Mouse (Mus musculus) CH12.LX (cell line): ENCODE measurements around the gene Hp. TPM values are rescaled to one million over a fixed set of nuclear protein-coding genes. Genes with fewer than 3 reads are reported as not detected.

Experiments
- DNase-seq: peaks from one replicate; pipeline ENCODE4 v3.0.0-alpha.2; 2013; ENCODE audit errors: extremely low read depth
- H3K27ac ChIP-seq: 2 replicates; pipeline ENCODE4 v1.5.1; 2012; ENCODE audit warnings: low read depth, mild to moderate bottlenecking, control low read depth, moderate library complexity; ENCODE audit not compliant: insufficient read depth
- H3K27me3 ChIP-seq: replicated peaks from 2 replicates; pipeline ENCODE3; 2012; ENCODE audit warnings: inconsistent platforms
- H3K36me3 ChIP-seq, 2 experiments: replicated peaks in 1 of 2; 2 replicates each; pipeline versions ENCODE3 to v1.6.1; 2012; ENCODE audit warnings: inconsistent platforms in 1 of 2, low read length in 1 of 2, mild to moderate bottlenecking in 1 of 2, mixed read lengths in 1 of 2, moderate library complexity in 1 of 2; ENCODE audit not compliant: control insufficient read depth in 1 of 2, insufficient read depth in 1 of 2
- H3K4me1 ChIP-seq, 2 experiments: 2 replicates each; pipeline ENCODE4 v1.6.1; 2012; ENCODE audit warnings: inconsistent platforms in 1 of 2, moderate library complexity in 1 of 2; ENCODE audit not compliant: insufficient read depth in 2 of 2, control insufficient read depth in 1 of 2
- H3K4me2 ChIP-seq: 2 replicates; pipeline ENCODE4 v1.6.1; 2012; ENCODE audit warnings: low read depth, mild to moderate bottlenecking, control low read depth; ENCODE audit not compliant: poor library complexity, insufficient read depth, severe bottlenecking
- H3K4me3 ChIP-seq, 3 experiments: fragments of 150-350 bp in 1 of 3; sonication (generic) in 1 of 3; replicated peaks in 1 of 3; 2 replicates each; pipeline versions ENCODE3 to v1.5.1; 2011 to 2012; ENCODE audit warnings: low read depth in 2 of 3, low read length in 2 of 3, mild to moderate bottlenecking in 2 of 3, moderate library complexity in 2 of 3, control low read depth in 1 of 3, improper control_type of control experiment in 1 of 3, inconsistent platforms in 1 of 3, mixed read lengths in 1 of 3; ENCODE audit not compliant: poor library complexity in 1 of 3
- H3K79me2 ChIP-seq: replicated peaks from 2 replicates; pipeline ENCODE4 v1.6.1; 2012; ENCODE audit warnings: mild to moderate bottlenecking, moderate library complexity; ENCODE audit not compliant: control insufficient read depth, poor library complexity, insufficient read depth, severe bottlenecking; ENCODE audit errors: extremely low read depth
- H3K9ac ChIP-seq: 2 replicates; pipeline ENCODE4 v1.6.1; 2012; ENCODE audit warnings: low read depth, mild to moderate bottlenecking, control low read depth, moderate library complexity; ENCODE audit not compliant: insufficient read depth
- H3K9me3 ChIP-seq: replicated peaks from 2 replicates; pipeline ENCODE3; 2012; ENCODE audit warnings: low read length, inconsistent platforms, mixed read lengths
- BHLHE40 ChIP-seq: IDR thresholded peaks from 2 replicates; pipeline ENCODE4 v1.6.1; 2011; ENCODE audit warnings: mild to moderate bottlenecking, low read depth, low read length, improper control_type of control experiment
- CHD1 ChIP-seq: IDR thresholded peaks from 2 replicates; pipeline ENCODE4 v1.6.1; 2012; ENCODE audit warnings: low read depth, low read length, improper control_type of control experiment, inconsistent platforms
- CHD2 ChIP-seq: IDR thresholded peaks from 2 replicates; pipeline ENCODE4 v1.6.1; 2011; ENCODE audit warnings: low read length, improper control_type of control experiment
- CTCF ChIP-seq, 2 experiments: IDR thresholded peaks in 1 of 2; conservative IDR thresholded peaks in 1 of 2; 2 replicates each; pipeline ENCODE4 v1.5.1; 2011 to 2012; ENCODE audit warnings: low read depth in 2 of 2, low read length in 2 of 2, improper control_type of control experiment in 1 of 2, inconsistent platforms in 1 of 2, mild to moderate bottlenecking in 1 of 2, moderate library complexity in 1 of 2
- ELF1 ChIP-seq: IDR thresholded peaks from 2 replicates; pipeline ENCODE4 v1.6.1; 2014; ENCODE audit warnings: low read depth, mild to moderate bottlenecking, inconsistent platforms, low read length, improper control_type of control experiment
- ETS1 ChIP-seq: conservative IDR thresholded peaks from 2 replicates; pipeline ENCODE4 v1.6.1; 2012; ENCODE audit warnings: low read depth, mild to moderate bottlenecking, inconsistent platforms, low read length, improper control_type of control experiment, moderate library complexity
- GABPA ChIP-seq: IDR thresholded peaks from 2 replicates; pipeline ENCODE4 v1.6.1; 2012; ENCODE audit warnings: low read depth, low read length, improper control_type of control experiment, inconsistent platforms; ENCODE audit not compliant: insufficient replicate concordance
- IRF4 ChIP-seq: IDR thresholded peaks from 2 replicates; pipeline ENCODE4 v1.6.1; 2014; ENCODE audit warnings: low read depth, mild to moderate bottlenecking, inconsistent platforms, low read length, improper control_type of control experiment
- JUN ChIP-seq: IDR thresholded peaks from 2 replicates; pipeline ENCODE4 v1.6.1; 2011; ENCODE audit warnings: low read depth, mild to moderate bottlenecking, low read length, improper control_type of control experiment, moderate library complexity; ENCODE audit not compliant: insufficient read depth
- JUND ChIP-seq: conservative IDR thresholded peaks from 2 replicates; pipeline ENCODE4 v1.6.1; 2011; ENCODE audit warnings: low read depth, low read length, improper control_type of control experiment
- KAT2A ChIP-seq: IDR thresholded peaks from 2 replicates; pipeline ENCODE4 v1.6.1; 2012; ENCODE audit warnings: low read length, improper control_type of control experiment, inconsistent platforms; ENCODE audit not compliant: insufficient replicate concordance
- MAFK ChIP-seq: IDR thresholded peaks from 2 replicates; pipeline ENCODE4 v1.6.1; 2011; ENCODE audit warnings: low read length, improper control_type of control experiment; ENCODE audit not compliant: insufficient replicate concordance
- MAX ChIP-seq: IDR thresholded peaks from 2 replicates; pipeline ENCODE4 v1.6.1; 2011; ENCODE audit warnings: low read length, improper control_type of control experiment
- MAZ ChIP-seq: IDR thresholded peaks from 2 replicates; pipeline ENCODE4 v1.6.1; 2012; ENCODE audit warnings: low read depth, mild to moderate bottlenecking, inconsistent platforms, low read length, improper control_type of control experiment, moderate library complexity
- MEF2A ChIP-seq: IDR thresholded peaks from 2 replicates; pipeline ENCODE4 v1.6.1; 2014; ENCODE audit warnings: low read depth, mild to moderate bottlenecking, inconsistent platforms, low read length, improper control_type of control experiment, borderline replicate concordance
- MXI1 ChIP-seq: IDR thresholded peaks from 2 replicates; pipeline ENCODE4 v1.6.1; 2011; ENCODE audit warnings: mild to moderate bottlenecking, low read depth, low read length, improper control_type of control experiment
- MYC ChIP-seq: IDR thresholded peaks from 2 replicates; pipeline ENCODE4 v1.6.1; 2011; ENCODE audit warnings: low read depth, mild to moderate bottlenecking, improper control_type of control experiment, low read length
- NRF1 ChIP-seq: IDR thresholded peaks from 2 replicates; pipeline ENCODE4 v1.6.1; 2014; ENCODE audit warnings: low read depth, mild to moderate bottlenecking, inconsistent platforms, low read length, improper control_type of control experiment, moderate library complexity
- PAX5 ChIP-seq: IDR thresholded peaks from 2 replicates; pipeline ENCODE4 v1.6.1; 2012; ENCODE audit warnings: low read length, inconsistent platforms, mixed read lengths
- POLR2A ChIP-seq: IDR thresholded peaks from 2 replicates; pipeline ENCODE4 v1.6.1; 2011; ENCODE audit warnings: low read depth, mild to moderate bottlenecking, improper control_type of control experiment, low read length
- RAD21 ChIP-seq: IDR thresholded peaks from 2 replicates; pipeline ENCODE4 v1.6.1; 2011; ENCODE audit warnings: low read depth, mild to moderate bottlenecking, low read length, improper control_type of control experiment, moderate library complexity
- RCOR1 ChIP-seq: conservative IDR thresholded peaks from 2 replicates; pipeline ENCODE4 v1.6.1; 2012; ENCODE audit warnings: low read depth, mild to moderate bottlenecking, inconsistent platforms, low read length, improper control_type of control experiment
- SIN3A ChIP-seq: IDR thresholded peaks from 2 replicates; pipeline ENCODE4 v1.6.1; 2012; ENCODE audit warnings: low read length, improper control_type of control experiment, inconsistent platforms
- SMC3 ChIP-seq: IDR thresholded peaks from 2 replicates; pipeline ENCODE4 v1.6.1; 2011; ENCODE audit warnings: low read depth, low read length, improper control_type of control experiment
- TBP ChIP-seq: conservative IDR thresholded peaks from 2 replicates; pipeline ENCODE4 v1.6.1; 2011; ENCODE audit warnings: low read depth, low read length, improper control_type of control experiment
- TCF12 ChIP-seq: IDR thresholded peaks from 2 replicates; pipeline ENCODE4 v1.6.1; 2014; ENCODE audit warnings: low read depth, mild to moderate bottlenecking, inconsistent platforms, low read length, improper control_type of control experiment
- UBTF ChIP-seq: IDR thresholded peaks from 2 replicates; pipeline ENCODE4 v1.6.1; 2012; ENCODE audit warnings: low read depth, mild to moderate bottlenecking, inconsistent platforms, low read length, improper control_type of control experiment, moderate library complexity
- ZC3H11A ChIP-seq: IDR thresholded peaks from 2 replicates; pipeline ENCODE4 v1.6.1; 2012; ENCODE audit warnings: low read depth, mild to moderate bottlenecking, inconsistent platforms, low read length, improper control_type of control experiment
- ZKSCAN1 ChIP-seq: IDR thresholded peaks from 2 replicates; pipeline ENCODE4 v1.6.1; 2012; ENCODE audit warnings: low read depth, inconsistent platforms, low read length, improper control_type of control experiment, borderline replicate concordance
- ZMIZ1 ChIP-seq: IDR thresholded peaks from 2 replicates; pipeline ENCODE4 v1.6.1; 2012; ENCODE audit warnings: low read depth, mild to moderate bottlenecking, inconsistent platforms, low read length, improper control_type of control experiment
- ZNF384 ChIP-seq: IDR thresholded peaks from 2 replicates; pipeline ENCODE4 v1.6.1; 2012; ENCODE audit warnings: low read depth, low read length, improper control_type of control experiment, inconsistent platforms
- dilution Hi-C: fragments of 300-500 bp; cut with MboI; formaldehyde crosslinking; loops from 2 replicates; pipeline ENCODE4 v1.14.3; 2020; ENCODE audit warnings: low sequenced_read_pairs; ENCODE audit not compliant: extremely low pct_unique_long_range_greater_than_20kb, extremely low pct_ligation_motif_present
- in situ Hi-C: fragments of 300-500 bp; cut with MboI; formaldehyde crosslinking; loops from 3 replicates; pipeline ENCODE4 v1.14.3; 2019; ENCODE audit warnings: low sequenced_read_pairs, low pct_ligation_motif_present, low pct_unique_long_range_greater_than_20kb, mixed read lengths
- polyA plus RNA-seq: library from polyadenylated mRNA; unstranded; fragments of >175 nt; gene quantifications from 2 replicates; pipeline ENCODE4 v1.2.1, GENCODE M21; 2012; ENCODE audit warnings: low read depth; ENCODE audit not compliant: insufficient read length
- total RNA-seq, 2 experiments: library from RNA; depleted of rRNA; stranded (reverse); fragments of 300-350 nt in 1 of 2; fragments of >200 nt in 1 of 2; gene quantifications; 2 replicates each; pipeline ENCODE4 v1.2.3; 2012 to 2014

Hp gene
- total and polyA plus RNA-seq, 3 experiments, result not detected

- TF ChIP-seq RCOR1, result peak; percentile 24; the same call in 1 of the 2 replicates
- TF ChIP-seq, all 38 proteins: peak for 23
These were observed 29.5 kb upstream of the Hp start, which contains the start of gene Dhodh (continued) for GRCm38 (mm10) chr8:109608271-109609152.

- in situ Hi-C loops, result no loop called here
- dilution Hi-C loops, result no loop called here
These were observed 28.7 kb upstream of the Hp start for GRCm38 (mm10) chr8:109607650-109608049.

GRCm38 (mm10) chr8:109606725-109607124 lies 27.8 kb upstream of the Hp start:
- in situ Hi-C loops, result no loop called here
- Histone ChIP-seq H3K4me2 (no peak overlapping the region), H3K36me3 (peaks cover 31 to 51% of the 10 kb centered on the region in 2 experiments)

More at GRCm38 (mm10) chr8:109607650-109608049, 28.7 kb upstream of the Hp start:
- peak overlapping the region; percentile 76 for H3K4me2 ChIP-seq
- TF ChIP-seq SIN3A (no peak), RCOR1 (no peak), POLR2A (no peak), UBTF (no peak), MAX (peak; percentile 84), MEF2A (no peak), ZKSCAN1 (no peak), ETS1 (no peak), CTCF (conservative IDR thresholded peaks at IDR 0.05 in 1 of 2, IDR thresholded peaks at IDR 0.05 in 1 of 2; ENCODE audit: low read depth in 2 of 2, low read length in 2 of 2) (no peak), MYC (peak; percentile 87), ELF1 (0 out of 2 replicates have a peak, but pooled peaks have one; percentile 21), NRF1 (no peak), JUND (no peak), SMC3 (no peak), ZC3H11A (no peak), GABPA (no peak), CHD2 (no peak), KAT2A (no peak), CHD1 (no peak), ZMIZ1 (no peak), BHLHE40 (peak; percentile 97), ZNF384 (no peak), MAZ (no peak), JUN (no peak), TBP (no peak), PAX5 (no peak), MXI1 (0 out of 2 replicates have a peak, but pooled peaks have one; percentile 2), TCF12 (no peak), RAD21 (no peak), IRF4 (no peak), MAFK (no peak)
- no peak overlapping the region for H3K27ac ChIP-seq
- DNase-seq, result peak; percentile 38
- H3K4me3 ChIP-seq, result peak overlapping the region; percentile 66 to 79 (median 75)
- peak overlapping the region; percentile 67 for H3K9ac ChIP-seq
- no peaks in the 10 kb centered on the region for H3K27me3 ChIP-seq
- peaks cover 5 to 27% of the 10 kb centered on the region in 2 experiments; a peak in 3 of 4 replicates for H3K4me1 ChIP-seq
- H3K9me3 ChIP-seq, result no peaks in the 10 kb centered on the region
- H3K79me2 ChIP-seq, result no peaks in the 10 kb centered on the region
- H3K36me3 ChIP-seq, result peaks cover 24 to 42% of the 10 kb centered on the region in 2 experiments

More at GRCm38 (mm10) chr8:109606725-109607124, 27.8 kb upstream of the Hp start:
- TF ChIP-seq RAD21, result no peak
- no peak for TF ChIP-seq MEF2A
- TF ChIP-seq RCOR1, result no peak
- no peak overlapping the region for H3K27ac ChIP-seq
- H3K4me3 ChIP-seq, result no peak overlapping the region
- no peaks in the 10 kb centered on the region for H3K79me2 ChIP-seq
- no peaks in the 10 kb centered on the region for H3K27me3 ChIP-seq
- no peak overlapping the region for H3K9ac ChIP-seq
- H3K9me3 ChIP-seq, result no peaks in the 10 kb centered on the region
- peaks cover 5 to 27% of the 10 kb centered on the region in 2 experiments; a peak in 3 of 4 replicates for H3K4me1 ChIP-seq
- dilution Hi-C loops, result no loop called here
- DNase-seq, result no peak
